In the genomic region with DNA sequence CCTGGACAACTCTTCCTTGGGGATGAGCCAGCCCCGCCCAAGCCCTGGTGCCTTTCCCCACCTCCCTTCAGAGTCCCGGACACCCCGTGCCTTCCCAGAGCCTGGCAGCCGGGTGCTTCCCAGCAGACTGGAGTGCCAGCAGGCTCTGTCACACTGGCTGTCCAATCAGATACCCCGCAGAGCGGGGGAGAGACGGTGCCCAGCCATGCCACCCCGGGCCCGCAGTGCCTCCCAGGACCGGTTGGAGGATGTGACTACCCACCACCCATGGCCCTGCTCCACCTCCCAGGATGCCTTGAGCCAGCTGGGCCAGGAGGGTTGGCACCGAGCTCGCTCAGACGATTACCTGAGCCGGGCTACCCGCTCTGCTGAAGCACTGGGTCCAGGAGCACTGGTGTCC, we compare ENCODE assay signal across 13 mouse cellular contexts. TPM values are rescaled to one million over a fixed set of nuclear protein-coding genes. Genes with fewer than 3 reads are reported as not detected.
A peak's percentile ranks its signal among the peaks of the same experiment; 100 is the strongest.
DNase-seq lines count a peak whose midpoint lies in the region; ATAC-seq and TF ChIP-seq lines count a peak whose summit lies in the region.
"Had no signal": no experiment of that assay in that cellular context is flagged by ENCODE, and none has a peak within 500 bp of the region (broad histone marks: within the 10 kb centered on the region; RNA-seq: fewer than 3 reads in every experiment).

No protein-coding gene starts in this region.

- no peak for ATAC-seq in neural tube, embryonic 12.5 days (ENCODE audit: low FRiP score, low read depth)
- ATAC-seq in forebrain, embryonic 15.5 days (replicated peaks): no peak
- no peak for ATAC-seq in hindbrain, postnatal 0 days
- ATAC-seq: intestine, embryonic 16.5 days; lung, postnatal 0 days had no signal

- peak overlapping the region; percentile 71 for H3K4me2 ChIP-seq in neural tube, embryonic 12.5 days (replicated peaks)
- H3K4me2 ChIP-seq in forebrain, embryonic 15.5 days (replicated peaks): peak overlapping the region; percentile 73
- H3K4me2 ChIP-seq in hindbrain, postnatal 0 days (ENCODE audit: low read depth, low read length): peak overlapping the region; percentile 73; the same call in 1 of the 2 replicates

- peaks cover 41% of the 10 kb centered on the region for H3K4me1 ChIP-seq in neural tube, embryonic 12.5 days
- H3K4me1 ChIP-seq in forebrain, embryonic 15.5 days: peaks cover 46% of the 10 kb centered on the region
- H3K4me1 ChIP-seq in hindbrain, postnatal 0 days (ENCODE audit: insufficient read depth, low read length): peaks cover 18% of the 10 kb centered on the region

- H3K9ac ChIP-seq in neural tube, embryonic 12.5 days: peak overlapping the region; percentile 21; the same call in 1 of the 2 replicates
- H3K9ac ChIP-seq in forebrain, embryonic 15.5 days (replicated peaks): peak overlapping the region; percentile 64; the same call in 1 of the 2 replicates
- no peak overlapping the region for H3K9ac ChIP-seq in hindbrain, postnatal 0 days (replicated peaks; ENCODE audit: low read length)

- peaks cover 48% of the 10 kb centered on the region for H3K36me3 ChIP-seq in neural tube, embryonic 12.5 days
- peaks cover 20% of the 10 kb centered on the region for H3K36me3 ChIP-seq in forebrain, embryonic 15.5 days
- H3K36me3 ChIP-seq in hindbrain, postnatal 0 days (ENCODE audit: insufficient read depth, low read length): peaks cover 32% of the 10 kb centered on the region

- DNase-seq in neural tube, embryonic 10.5 days (ENCODE audit: extremely low spot score, low spot score): no peak
- DNase-seq in hindbrain, postnatal 0 days (ENCODE audit: low spot score): no peak
- DNase-seq in natural killer cell, adult 2 months (ENCODE audit: low spot score in 2 of 2): no peak
- DNase-seq in thymus, adult 18-20 months: no peak
- DNase-seq in right cerebral cortex, postnatal 14 days: no peak
- no peak for DNase-seq in adipocyte (ENCODE audit: low spot score)
- DNase-seq: adrenal gland, postnatal 10 days; thymus, adult 2 months had no signal

- H3K27ac ChIP-seq in neural tube, embryonic 12.5 days: no peak overlapping the region
- no peak overlapping the region for H3K27ac ChIP-seq in forebrain, embryonic 15.5 days (replicated peaks)
- no peak overlapping the region for H3K27ac ChIP-seq in hindbrain, postnatal 0 days

- WGBS in neural tube, embryonic 12.5 days: 96% methylated on average over 15 of the region's 15 CpGs
- WGBS in forebrain, embryonic 15.5 days: 91% methylated on average over 15 of the region's 15 CpGs
- WGBS in hindbrain, postnatal 0 days: 85% methylated on average over 15 of the region's 15 CpGs

- H3K27me3 ChIP-seq in neural tube, embryonic 12.5 days (replicated peaks): no peaks in the 10 kb centered on the region
- no peaks in the 10 kb centered on the region for H3K27me3 ChIP-seq in forebrain, embryonic 15.5 days
- H3K27me3 ChIP-seq in hindbrain, postnatal 0 days (ENCODE audit: insufficient read depth, low read length): no peaks in the 10 kb centered on the region

- H3K9me3 ChIP-seq in neural tube, embryonic 12.5 days: no peaks in the 10 kb centered on the region
- H3K9me3 ChIP-seq in forebrain, embryonic 15.5 days: no peaks in the 10 kb centered on the region
- H3K9me3 ChIP-seq in hindbrain, postnatal 0 days (ENCODE audit: low read length): no peaks in the 10 kb centered on the region

- TF ChIP-seq CTCF in hindbrain, postnatal 0 days (IDR thresholded peaks at IDR 0.05; ENCODE audit: low read depth): no peak

- no peak overlapping the region for H3K4me3 ChIP-seq in neural tube, embryonic 12.5 days
- peak overlapping the region; percentile 56 for H3K4me3 ChIP-seq in forebrain, embryonic 15.5 days
- no peak overlapping the region for H3K4me3 ChIP-seq in hindbrain, postnatal 0 days (ENCODE audit: low read length)
- H3K4me3 ChIP-seq: erythroblast, embryonic 14.5 days had no signal

RNA-seq across cellular contexts. Expression of gene Arhgap23, which starts 36.3 kb away (rescaled TPM):
- polyA plus RNA-seq in neural tube, embryonic 12.5 days (2016; fragmentation: Nextera tagmentation; extraction: Ambion mirVana): 8.3 and 9.3 TPM in 2 replicates
- 7.1 and 8.4 TPM in 2 replicates for polyA plus RNA-seq in forebrain, embryonic 15.5 days (2015; fragmentation: Nextera tagmentation; extraction: Ambion mirVana)
- 75.2 and 86.8 TPM in 2 replicates for total RNA-seq in hindbrain, postnatal 0 days (2014; rRNA removed)
- 7.3 and 7.7 TPM in 2 replicates for polyA plus RNA-seq in hindbrain, postnatal 0 days (2015; fragmentation: Nextera tagmentation; extraction: Ambion mirVana)

RNA-seq across cellular contexts. Expression of gene 4933428G20Rik, which starts 48.5 kb away (rescaled TPM):
- 0.66 and 0.87 TPM in 2 replicates for polyA plus RNA-seq in neural tube, embryonic 12.5 days (2016; fragmentation: Nextera tagmentation; extraction: Ambion mirVana)
- polyA plus RNA-seq in forebrain, embryonic 15.5 days (2015; fragmentation: Nextera tagmentation; extraction: Ambion mirVana): 1.0 and 1.1 TPM in 2 replicates
- 0.43 TPM in 1 of 2 replicates, not detected in the other for total RNA-seq in hindbrain, postnatal 0 days (2014; rRNA removed)
- 0.48 and 1.1 TPM in 2 replicates for polyA plus RNA-seq in hindbrain, postnatal 0 days (2015; fragmentation: Nextera tagmentation; extraction: Ambion mirVana)
- polyA plus RNA-seq: erythroblast, embryonic 14.5 days; thymus, adult 2 months had no signal
